Mouse (Mus musculus) kidney, postnatal 14 days (tissue): ENCODE measurements around the gene Prnp.

Experiments
- DNase-seq: peaks from one replicate; pipeline ENCODE4 v3.0.0; 2022; ENCODE audit warnings: mixed read lengths

Prnp gene

DNA sequence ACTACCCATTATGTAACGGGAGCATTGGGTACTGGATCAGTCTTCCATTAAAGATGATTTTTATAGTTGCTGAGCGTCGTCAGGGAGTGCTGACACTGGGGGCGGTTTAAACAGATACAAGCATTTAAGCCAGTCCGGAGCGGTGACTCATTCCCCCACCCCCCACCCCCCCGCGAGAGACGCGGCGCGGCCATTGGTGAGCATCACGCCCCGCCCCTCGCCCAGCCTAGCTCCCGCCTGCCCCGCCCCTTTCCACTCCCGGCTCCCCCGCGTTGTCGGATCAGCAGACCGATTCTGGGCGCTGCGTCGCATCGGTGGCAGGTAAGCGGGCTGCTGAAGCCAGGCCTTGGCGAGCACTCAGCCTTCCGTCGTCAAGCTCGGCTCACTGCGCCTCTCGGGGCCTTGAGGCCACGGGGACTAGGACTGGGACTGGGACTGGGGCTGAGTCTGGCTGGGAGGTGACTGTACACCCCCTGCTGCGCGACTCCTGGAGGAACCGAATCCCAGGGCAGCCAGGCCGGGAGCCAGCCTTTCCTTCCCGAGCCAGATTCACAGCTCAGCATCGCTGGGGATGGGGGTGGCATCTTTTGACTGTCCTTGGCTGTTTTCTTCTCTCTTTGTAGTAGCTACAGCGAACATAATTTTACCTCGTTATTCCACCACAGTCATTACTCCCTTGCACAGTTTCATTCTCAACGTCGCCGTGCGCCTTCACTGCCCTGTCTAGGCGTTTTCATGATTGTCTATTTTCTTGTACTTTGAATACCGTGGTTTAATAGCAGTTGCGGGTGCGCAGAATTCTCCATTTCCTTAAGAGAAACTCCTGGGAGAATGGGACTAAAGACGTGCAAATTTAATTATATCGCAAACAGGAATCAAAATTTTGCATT lies at the start of gene Prnp, which contains the start of gene Prn:
Prnp (plus strand) TSS at position 246 of the 890 bp plus-strand sequence.
Prn (plus strand) TSS at position 275 of the 890 bp plus-strand sequence.
- DNase-seq = peak; percentile 93

DNA sequence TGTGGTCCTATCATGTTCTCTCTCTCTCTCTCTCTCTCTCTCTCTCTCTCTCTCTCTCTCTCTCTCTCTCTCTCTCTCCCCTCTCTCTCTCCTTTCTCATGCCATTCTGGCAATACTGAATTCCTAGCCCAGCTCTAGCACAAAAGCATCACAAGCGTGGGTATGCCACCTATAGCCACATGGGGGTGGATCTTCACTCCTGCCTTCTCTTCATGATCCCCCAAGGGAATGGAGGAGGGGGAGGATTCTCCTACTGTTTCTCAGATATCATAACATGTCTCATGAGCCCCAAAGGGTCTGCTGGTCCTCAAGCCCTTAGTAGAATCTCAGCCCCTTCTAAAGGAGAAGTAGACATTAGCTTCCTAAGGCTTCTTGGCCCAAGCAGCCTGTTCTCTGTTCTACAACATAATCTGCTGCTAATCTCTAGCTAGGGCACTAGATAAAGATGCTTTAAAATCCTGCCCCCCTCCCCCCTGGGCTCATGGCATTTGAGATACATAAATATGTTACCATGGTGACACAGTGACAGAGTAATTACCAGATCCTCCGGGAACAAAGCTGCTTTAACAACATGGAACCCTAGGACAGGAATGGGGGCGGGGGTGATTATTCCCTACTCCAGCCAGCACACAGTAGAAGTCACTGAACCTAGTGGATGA lies 47.0 kb upstream of the Prnp start:
- DNase-seq = no peak

DNA sequence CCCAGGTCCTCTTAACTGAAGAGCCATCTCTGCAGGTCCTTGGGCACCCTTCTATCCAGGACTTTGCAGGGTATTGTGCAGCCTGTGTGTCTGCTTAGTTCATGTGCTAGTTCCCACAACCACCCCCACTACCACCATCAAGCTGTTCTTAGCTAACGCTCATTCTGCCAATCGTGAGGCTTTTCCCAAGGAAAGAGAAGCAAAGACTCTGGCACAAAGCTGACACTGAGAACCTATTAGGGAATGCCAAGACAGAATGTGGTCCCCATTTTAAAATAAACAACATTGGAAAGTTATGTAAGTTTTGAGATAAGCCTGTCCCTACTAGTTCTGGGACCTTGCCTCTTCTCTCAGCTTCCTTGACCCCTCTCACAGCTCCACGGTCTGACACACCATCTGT lies 46.3 kb upstream of the Prnp start:
- no peak for DNase-seq

DNA sequence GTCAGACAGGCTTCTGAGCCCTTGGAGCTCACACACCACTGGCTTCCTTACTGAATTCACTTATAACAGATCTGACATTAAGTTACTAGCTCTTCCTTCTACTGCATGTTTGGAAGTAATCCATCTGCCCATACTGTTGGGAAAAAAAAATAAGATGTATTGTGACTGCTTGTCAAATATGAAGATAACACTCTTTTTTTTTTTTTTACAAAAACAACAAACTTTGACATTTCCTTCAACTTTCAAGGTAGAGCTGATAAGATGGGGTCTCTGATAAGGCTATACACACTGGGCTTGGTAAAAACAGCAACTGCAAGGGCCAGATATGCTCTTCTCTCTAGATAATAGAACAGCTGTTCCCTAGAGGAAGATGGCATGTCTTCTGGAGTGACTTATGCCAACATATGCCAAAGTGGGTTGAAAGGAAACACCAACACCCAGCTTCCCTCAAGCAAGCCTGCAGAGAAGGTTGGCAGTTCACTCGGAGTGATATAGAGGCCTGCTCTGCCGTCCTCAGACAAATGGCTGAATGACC lies 45.4 kb upstream of the Prnp start:
- no peak for DNase-seq

DNA sequence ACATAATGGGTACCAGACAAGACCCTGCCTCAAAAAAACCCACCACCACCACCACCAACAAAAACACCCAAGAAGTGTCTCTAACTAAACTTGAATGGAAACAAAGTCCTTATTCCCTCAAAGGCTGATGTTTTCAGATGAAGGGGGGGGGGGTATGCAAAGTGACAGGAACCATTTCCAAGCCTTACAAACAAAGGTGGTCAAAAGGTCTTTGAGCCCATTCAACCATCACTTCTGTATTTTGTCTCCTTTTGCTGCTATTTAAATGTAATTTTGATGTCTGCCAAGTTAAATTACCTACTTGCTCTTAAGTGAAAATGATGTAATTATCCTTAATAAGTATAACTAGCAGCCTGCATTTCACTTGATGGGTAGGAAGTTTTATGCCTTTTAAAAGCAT lies 43.1 kb upstream of the Prnp start:
- no peak for DNase-seq

DNA sequence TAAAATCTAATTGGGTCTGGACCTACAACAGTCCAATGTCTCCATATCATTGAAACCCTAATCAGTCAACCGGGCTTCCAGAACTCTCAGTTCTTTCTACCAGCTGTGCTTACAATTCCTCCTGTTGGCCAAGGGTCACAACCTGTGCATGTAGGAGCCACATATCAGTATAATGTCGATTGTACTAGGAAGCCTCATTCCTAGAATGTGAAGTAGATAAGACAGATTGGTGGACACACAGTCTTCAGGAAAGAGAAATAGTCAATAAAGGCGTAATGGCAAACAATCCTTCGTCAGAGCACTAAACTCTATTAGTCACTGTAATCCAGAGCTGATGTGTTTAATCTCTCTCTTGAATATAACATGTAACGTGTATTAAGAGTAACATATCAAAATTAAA lies 40.7 kb upstream of the Prnp start:
- DNase-seq = no peak

DNA sequence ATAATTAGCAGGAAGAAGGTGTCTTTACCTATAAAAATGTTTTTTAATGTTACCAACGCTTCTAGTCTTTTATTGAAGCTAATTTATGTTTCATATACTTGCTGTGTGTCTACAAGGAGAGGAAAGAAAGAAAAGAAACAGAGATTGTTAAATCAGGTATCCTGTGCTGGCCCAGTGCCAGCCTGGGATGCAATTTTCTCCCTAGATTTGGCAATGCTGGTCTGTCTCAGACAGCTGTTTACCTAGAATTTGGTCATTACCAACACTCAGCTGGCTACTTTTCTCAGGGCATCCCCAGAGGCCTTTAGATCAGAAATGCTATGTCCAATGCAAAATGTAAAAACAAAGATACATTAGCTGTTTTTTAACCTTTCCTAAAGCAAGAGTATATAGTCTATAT lies 36.4 kb upstream of the Prnp start:
- no peak for DNase-seq

DNA sequence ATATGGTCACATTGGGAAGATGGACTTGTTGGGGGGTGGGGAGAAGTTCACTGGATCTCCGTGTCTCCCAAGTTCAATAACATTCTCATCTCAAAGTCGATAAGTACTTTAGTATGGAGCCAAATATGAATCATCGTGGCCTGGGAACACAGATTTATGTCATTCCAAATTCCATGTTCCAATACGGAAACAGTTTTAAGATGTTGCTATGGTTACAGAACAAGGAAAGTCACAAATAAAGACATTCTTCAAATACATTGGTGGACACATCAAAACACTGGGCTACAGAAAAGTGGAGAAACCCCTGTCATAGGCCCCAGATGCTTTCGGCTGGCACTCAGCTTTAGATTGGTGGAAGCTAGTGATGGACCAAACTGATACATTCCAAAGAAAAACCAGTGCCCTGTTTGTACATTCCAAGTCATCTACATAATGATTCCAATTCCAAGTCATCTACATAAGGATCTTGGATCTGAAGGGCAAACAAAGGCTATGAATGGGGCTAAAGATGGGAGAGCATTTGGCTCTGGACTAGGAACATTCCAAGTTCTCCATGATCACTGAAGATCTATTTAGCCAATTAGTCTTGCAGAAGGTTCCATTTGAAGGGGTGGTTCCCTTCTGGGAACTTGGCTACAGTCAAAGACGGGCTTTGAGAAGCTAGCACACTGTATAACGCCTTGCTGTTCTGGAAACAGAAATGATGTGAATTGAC lies 33.0 kb upstream of the Prnp start:
- no peak for DNase-seq

DNA sequence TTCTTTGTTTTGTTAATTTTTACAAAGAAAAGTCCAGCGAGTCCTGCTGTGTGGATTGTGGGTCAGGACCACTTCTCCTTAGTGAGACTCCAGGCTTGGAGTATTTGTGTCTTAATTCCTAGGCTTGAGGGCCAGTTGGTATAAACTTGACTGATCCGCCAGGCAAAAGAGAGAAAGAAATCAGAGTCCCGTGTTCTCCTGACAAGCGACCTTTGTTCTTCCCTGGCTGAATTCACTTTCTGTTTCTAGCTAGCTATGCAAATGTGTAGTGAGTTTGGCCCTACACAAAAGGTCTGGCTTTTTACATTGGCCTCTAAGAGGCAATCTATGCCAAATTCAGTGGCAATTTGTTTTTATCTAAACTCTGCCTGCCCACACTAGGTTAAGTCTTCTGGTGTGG lies 28.0 kb upstream of the Prnp start:
- DNase-seq = peak; percentile 28

DNA sequence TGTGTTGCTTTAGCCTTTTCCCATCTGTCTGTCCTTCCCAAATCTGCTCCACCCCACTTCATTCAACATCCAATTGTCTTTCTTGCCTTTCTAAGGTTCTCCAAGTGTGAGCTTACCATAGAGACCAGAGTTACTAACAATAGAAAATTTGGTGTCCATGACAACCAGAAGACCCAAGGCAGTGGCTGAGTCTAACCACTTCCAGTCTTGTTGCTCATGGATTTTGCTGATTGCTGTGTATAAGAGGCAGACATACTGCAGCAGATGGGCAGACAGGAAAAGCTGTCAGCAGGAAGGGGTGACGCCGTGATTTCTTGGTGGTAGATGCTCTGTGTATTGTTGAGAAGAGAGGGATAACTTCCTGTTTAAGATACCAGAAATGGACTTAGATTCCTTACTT lies 26.6 kb upstream of the Prnp start:
- DNase-seq = no peak

DNA sequence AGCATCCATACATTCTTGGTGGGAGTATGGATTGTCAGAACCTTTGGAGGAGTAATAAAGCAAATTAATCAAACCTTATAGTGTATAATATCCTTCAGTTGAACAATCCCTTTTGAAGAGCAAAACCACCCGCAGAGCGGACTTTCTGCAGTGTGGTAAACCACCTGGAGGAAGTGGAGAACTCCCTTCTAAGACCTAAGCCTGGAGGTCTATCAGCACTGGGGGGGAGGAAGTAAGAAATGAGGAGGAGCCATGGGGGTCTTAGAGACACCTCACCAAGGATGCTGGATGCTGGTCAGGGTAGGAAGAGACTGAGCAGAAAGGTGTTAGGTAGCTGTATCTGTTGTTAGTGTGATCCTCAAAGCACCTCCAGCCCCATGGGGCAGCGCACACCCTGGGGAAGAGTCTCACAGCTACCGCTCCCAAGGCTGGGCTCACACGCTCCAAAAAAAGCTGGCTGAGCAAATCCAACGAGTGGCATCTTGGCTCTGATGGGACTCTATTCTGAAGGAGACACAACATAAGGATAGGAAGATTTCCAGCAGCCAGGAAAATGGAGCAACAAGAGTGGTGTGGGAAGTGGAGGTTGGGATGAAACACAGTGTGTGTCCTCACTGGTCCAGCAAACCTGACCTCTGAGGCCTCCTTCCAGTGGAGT lies 23.1 kb upstream of the Prnp start:
- DNase-seq = no peak

DNA sequence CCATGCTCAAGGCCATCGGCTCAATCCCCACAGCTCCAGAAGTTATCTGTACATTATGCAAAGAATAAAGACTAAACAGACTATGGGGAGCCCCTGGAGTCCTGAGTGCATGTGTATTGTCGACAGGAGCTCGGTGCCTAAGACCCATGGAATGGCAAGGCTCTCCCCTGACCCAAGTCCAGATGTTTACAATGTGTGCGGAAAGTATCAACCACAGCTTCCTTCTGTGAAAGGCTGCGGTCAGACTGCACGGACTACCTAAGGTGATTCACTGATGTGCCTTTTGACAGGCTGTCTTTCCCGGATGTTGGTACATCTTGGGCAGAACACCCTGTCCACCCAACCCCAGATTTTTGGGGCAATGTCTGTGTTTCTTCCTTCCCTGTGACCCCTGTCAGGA lies 21.5 kb upstream of the Prnp start:
- no peak for DNase-seq

DNA sequence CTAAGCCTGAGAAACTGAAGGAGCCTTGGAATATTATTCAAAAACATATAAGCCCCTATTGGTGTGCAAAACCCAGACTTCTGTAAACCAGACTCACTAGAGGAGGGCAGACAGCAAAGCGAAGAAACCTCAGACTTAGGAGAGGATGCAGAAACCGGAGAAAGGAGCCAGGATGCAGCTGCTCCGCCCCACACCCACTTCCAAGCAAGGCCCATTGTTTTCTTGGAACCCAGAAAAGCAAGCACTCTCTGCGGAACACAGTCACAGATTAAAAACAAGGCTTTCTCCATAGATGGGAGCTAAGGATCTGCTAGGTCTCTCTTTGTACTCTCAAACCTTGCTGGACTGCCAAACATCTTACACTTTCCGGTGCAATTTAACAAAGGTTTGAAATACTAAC lies 17.2 kb upstream of the Prnp start:
- peak; percentile 30 for DNase-seq

DNA sequence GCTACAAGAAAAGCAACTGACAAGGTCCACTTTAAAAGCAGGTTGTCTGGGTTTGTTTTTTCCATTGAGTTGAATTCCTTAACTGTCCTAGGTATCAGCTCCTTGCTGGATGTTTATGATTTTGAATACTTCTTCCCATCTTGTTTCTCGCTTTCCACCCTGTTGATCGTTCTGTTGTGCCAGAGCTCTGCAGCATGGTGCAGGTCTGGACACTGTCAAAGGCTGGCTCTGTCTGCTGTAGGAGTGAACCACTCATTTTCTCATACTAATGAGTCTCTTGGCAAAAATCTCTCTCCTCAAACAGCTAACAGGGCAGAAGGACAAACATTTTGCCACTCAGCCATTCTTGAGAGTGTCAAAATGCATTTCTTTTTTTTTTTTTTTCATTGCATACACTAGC lies 14.6 kb upstream of the Prnp start:
- no peak for DNase-seq

DNA sequence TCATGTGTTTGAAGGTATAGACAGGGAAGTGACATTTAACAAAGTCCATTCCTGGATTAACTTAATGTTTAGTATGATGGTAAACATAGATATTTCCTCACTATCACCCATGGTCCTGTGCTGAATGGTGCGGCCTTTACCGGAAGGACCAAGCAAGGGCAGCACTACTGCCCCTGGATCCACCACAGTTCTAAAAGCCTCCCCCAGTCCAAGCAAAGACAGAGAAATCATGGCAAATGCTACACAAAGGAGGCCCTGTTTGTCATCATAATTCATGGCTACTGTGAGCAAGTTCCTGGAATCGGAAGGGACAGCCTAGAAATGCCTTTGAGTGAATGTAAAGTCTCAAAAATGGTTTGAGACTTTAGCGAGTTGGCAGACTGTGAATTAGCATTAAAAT lies 13.7 kb upstream of the Prnp start:
- DNase-seq = no peak

DNA sequence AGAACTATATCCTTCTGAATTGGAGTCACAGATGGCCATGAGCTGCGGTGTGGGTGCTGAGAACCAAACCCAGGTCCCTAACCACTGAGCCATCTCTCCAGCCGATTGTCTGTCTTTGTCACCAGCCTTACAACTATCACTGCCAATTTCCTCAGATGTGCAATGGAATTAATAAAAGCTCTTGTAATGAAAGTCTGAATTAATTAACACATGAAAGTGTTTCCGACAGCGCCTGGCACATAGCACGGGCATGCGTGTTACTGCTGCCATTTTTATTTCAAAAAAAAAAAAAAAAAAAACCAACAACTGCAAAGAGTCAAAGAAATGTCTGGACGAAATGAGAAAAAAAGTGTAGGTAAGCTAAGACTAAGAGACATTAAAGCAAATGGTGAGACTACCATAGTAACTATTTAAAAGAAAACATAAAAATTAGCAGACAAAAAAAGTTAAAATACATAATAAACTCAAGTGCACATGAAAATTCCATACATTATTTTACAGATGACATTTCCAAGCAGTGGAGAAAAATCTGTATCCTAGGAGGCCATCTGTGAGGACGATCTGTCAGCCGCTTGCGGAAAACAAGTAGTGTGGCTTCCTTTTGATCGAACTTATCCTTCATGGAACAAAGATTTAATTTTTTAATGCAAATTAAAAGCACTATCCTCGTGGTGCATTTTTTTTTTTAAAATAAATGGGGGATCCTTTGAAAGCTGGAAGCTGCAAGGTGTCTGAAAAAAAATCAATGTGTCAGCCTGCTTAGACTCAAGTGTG lies 12.2 kb upstream of the Prnp start:
- DNase-seq = no peak

DNA sequence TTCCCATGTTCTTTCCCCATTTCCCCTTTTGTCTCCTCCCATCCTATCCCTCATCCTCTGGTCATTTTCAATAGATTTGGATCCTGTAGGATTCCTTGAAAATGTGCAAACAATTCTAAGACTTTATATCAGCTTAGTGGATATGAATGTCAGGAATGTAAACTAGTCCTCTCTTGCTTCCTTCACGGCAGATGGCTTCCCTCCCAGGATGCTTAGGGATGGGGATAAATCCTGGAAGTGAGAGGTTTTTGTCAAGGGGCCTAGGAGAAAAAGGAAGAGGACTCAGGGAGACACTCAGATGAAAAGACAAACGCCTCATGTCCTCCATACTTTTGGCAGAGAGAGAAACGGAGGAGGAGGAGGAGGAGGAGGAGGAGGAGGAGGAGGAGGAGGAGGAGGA lies 7.3 kb upstream of the Prnp start:
- no peak for DNase-seq

DNA sequence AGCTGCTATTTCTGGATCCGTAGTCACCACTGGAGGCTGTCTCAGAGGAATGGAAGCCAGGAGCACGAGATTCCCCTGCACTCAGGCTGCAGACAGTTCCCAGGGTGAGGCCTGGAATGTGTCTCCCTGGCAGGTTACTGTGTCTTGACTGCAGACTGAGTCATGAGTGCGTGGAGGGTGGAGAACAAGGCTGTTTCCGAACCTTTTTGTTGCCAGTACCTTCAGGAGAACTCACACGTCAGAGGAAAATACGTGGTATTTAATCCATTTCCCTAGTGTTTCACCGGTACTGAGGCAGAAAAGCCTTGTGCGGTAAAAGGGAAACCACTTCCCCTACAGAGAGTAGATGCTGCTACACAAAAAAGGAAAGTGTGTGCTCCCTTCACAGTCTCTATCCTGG lies 6.9 kb upstream of the Prnp start:
- peak; percentile 9 for DNase-seq

DNA sequence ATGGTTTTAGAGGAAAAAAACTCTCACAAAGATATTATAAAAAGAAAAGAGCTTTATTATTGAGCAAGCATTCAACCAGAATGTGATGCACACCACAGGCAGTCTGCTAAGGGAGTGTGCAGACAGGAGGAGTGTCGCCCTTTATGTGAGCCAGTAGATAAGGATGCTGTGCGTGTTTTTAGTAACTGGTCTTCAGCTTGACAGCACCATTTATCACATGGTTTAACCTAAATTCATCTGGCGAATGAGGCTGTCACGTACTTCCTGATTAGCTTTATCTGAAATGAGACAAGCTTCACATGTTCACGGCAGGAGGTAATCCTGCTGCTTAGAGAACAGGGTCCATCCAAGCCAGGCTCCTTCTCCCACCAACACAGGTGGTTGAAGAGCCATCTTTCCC lies 4.7 kb upstream of the Prnp start:
- no peak for DNase-seq

DNA sequence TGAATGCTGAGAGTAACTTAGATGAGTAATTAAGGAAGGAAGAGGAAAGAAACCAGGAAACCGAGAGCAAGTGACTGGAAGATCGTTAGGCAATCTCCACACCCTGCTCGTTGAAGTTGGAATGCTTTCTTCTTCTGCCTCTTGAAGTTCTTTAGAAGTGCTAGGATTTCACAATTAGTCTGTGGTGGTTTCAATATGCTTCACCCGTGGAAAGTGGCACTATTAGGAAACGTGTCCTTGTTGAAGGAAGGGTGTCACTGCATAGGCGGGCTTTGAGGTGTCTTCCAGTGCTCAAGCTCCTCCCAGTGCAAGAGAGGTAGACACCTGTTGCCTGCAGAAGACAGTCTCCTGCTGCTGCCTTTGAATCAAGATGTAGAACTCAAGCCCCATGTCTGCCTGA lies 4.0 kb upstream of the Prnp start:
- DNase-seq = no peak

DNA sequence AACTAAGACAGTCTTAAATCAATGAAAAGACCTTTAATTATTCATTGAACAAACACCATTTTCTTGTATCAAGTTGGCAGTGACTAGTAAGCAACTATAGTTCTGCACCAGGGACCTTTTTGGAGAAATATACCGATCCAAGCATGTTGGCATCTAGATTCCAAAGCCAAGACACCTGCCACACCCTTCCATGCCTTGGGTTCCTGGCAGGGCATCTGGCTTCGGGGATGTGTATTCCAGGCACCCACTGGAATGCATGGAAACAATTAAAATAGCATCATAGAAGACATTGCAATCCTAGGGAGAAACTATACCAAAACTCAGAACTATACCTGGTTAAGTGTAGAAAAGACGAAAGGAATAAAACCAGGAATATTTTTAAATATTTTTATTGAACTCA lies 3.5 kb upstream of the Prnp start:
- DNase-seq = no peak

DNA sequence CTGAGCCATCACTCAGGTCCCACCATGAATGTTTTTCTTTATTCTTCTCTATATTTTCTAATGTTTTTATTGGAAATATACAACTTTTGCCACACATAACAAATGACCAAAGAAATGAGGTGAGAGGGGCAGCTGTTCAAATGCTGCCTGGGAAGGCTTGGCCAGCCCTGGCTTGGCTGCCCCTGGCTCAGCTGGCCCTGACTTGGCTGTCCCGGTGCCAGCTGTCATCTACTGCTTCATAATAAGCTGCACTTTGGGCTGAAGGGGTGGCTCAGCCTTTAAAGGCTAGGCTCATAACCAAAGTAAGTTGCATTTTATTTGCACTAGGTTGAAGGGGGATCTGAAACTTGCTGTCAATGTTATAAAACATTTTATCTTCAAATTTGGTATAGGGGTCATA lies 2.9 kb upstream of the Prnp start:
- DNase-seq = peak; percentile 20
